Mouse (Mus musculus): ENCODE measurements around the gene Lenep.

- no peak for TF ChIP-seq GABPA (IDR thresholded peaks at IDR 0.05; ENCODE audit: insufficient replicate concordance, low read depth, low read length)
- no peak; a peak in 1 of 4 replicates for TF ChIP-seq CTCF (conservative IDR thresholded peaks at IDR 0.05 in 1 of 2, IDR thresholded peaks at IDR 0.05 in 1 of 2; ENCODE audit: low read depth in 2 of 2, low read length in 2 of 2)
- TF ChIP-seq ZKSCAN1 (IDR thresholded peaks at IDR 0.05; ENCODE audit: borderline replicate concordance, low read depth, low read length): no peak
- no peak for TF ChIP-seq ZMIZ1 (IDR thresholded peaks at IDR 0.05; ENCODE audit: low read depth, low read length)
- no peak for TF ChIP-seq MAX (IDR thresholded peaks at IDR 0.05; ENCODE audit: low read length)
- TF ChIP-seq POLR2A (IDR thresholded peaks at IDR 0.05; ENCODE audit: low read depth, low read length): no peak
- no peak for TF ChIP-seq ZC3H11A (IDR thresholded peaks at IDR 0.05; ENCODE audit: low read depth, low read length)
- TF ChIP-seq UBTF (IDR thresholded peaks at IDR 0.05; ENCODE audit: low read depth, low read length): no peak
- no peak for TF ChIP-seq PAX5 (IDR thresholded peaks at IDR 0.05; ENCODE audit: low read length)
- TF ChIP-seq MEF2A (IDR thresholded peaks at IDR 0.05; ENCODE audit: borderline replicate concordance, low read depth, low read length): no peak
- no peak; the same call in 1 of the 2 replicates for TF ChIP-seq POLR2AphosphoS2 (IDR thresholded peaks at IDR 0.05; ENCODE audit: low read depth, low read length)
- TF ChIP-seq E2F4 (IDR thresholded peaks at IDR 0.05; ENCODE audit: insufficient replicate concordance, low read depth, low read length): no peak
- no peak for TF ChIP-seq RAD21 (IDR thresholded peaks at IDR 0.05; ENCODE audit: low read depth, low read length)
- TF ChIP-seq HCFC1 (IDR thresholded peaks at IDR 0.05; ENCODE audit: low read depth, low read length): no peak
These were observed 6.0 kb downstream of the Lenep start for GRCm38 (mm10) chr3:89396654-89397005.
